Mouse (Mus musculus) olfactory bulb, adult 2 months (tissue): Measurements from ENCODE around the gene Gm47429.
"Not testable (repeated sequence)": the region's sequence is repeated elsewhere in the genome, so short reads cannot be mapped to it uniquely, and the experiment has no call there.

Source experiments
- CTCF ChIP-seq: fragments of 200-500 bp; IDR thresholded peaks from 2 replicates; pipeline ENCODE4 v1.5.1; 2012; ENCODE audit warnings: low read depth, mild to moderate bottlenecking, low read length, moderate library complexity; ENCODE audit not compliant: insufficient read depth
- POLR2A ChIP-seq: fragments of 200-500 bp; IDR thresholded peaks from 2 replicates; pipeline ENCODE4 v1.6.1; 2012; ENCODE audit warnings: mild to moderate bottlenecking, low read depth, low read length, moderate library complexity; ENCODE audit not compliant: insufficient read depth

- TF ChIP-seq CTCF, POLR2A: not testable (repeated sequence)
Measured at GRCm38 (mm10) chr13:50452266-50452665, 8.6 kb upstream of the Gm47429 start.
